Mouse (Mus musculus) bone marrow, adult 2 months (tissue): Measurements from ENCODE around the gene Slc48a1.

Experiments
- CTCF ChIP-seq: fragments of 200-500 bp; IDR thresholded peaks from 2 replicates; pipeline ENCODE4 v1.5.1; 2011; ENCODE audit warnings: low read length, control low read depth; ENCODE audit not compliant: control insufficient read depth, insufficient read depth
- POLR2A ChIP-seq: fragments of 200-500 bp; IDR thresholded peaks from 2 replicates; pipeline ENCODE4 v1.6.1; 2011; ENCODE audit warnings: low read depth, mild to moderate bottlenecking, control low read depth, low read length, borderline replicate concordance; ENCODE audit not compliant: control insufficient read depth

- TF ChIP-seq CTCF (no peak), POLR2A (no peak)
Measured at GRCm38 (mm10) chr15:97839012-97839411, 60.7 kb downstream of the Slc48a1 start.
